Mouse (Mus musculus) granulocyte monocyte progenitor cell, adult 5-6 weeks (primary cell): ENCODE results near the gene Gp1bb. TPM values are rescaled to one million over a fixed set of nuclear protein-coding genes. Genes with fewer than 3 reads are reported as not detected.

Source experiments
- ATAC-seq: replicated peaks from 2 replicates; pipeline ENCODE4 v1.8.0; 2016; ENCODE audit warnings: mild to moderate bottlenecking, moderate TSS enrichment, inconsistent platforms; ENCODE audit not compliant: poor library complexity, severe bottlenecking
- total RNA-seq, 2 experiments: library from RNA; stranded (forward) in 1 of 2; stranded (reverse) in 1 of 2; fragments of 200-712, 200-1000 nt in 1 of 2; fragments of >200 nt in 1 of 2; fragmentation: Nextera tagmentation in 1 of 2; gene quantifications; 2 replicates each; pipeline ENCODE4 v1.2.3; 2014 to 2017

Gp1bb gene
- total RNA-seq, 2 experiments from 2014 or later, result not detected

DNA sequence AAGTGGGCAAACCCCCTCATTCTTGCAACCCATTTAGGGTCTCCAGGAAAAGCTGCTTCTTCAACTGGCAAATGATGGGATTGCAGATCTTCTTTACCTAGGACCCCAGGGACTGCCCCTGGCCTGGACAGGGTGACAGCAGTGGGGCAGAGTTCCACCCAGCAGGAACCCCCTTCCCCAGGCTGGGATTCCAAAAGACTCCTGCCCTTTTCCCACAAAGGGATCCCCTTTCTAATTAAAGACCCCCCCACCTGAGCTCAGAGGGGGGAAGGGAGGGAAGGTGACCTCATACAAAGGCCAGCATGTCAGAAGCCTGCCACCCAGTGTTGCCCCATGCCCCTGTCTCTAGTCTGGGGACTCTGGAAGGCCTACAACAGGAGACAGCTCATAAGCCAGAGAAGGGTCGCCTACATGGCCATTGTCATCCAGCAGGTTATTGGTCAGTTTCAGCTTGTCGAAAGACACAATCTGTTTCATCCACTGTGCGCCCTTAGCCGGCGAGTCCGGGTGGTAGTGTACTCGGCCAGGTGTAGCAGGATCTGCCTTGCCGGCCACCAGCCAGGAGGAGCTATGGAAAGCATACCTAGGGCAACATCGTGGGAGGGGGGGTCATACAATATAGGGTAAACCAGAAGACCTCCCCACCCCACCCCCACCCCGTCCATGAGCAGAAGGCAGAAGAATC lies 38.4 kb downstream of the Gp1bb start:
- ATAC-seq, result no peak

DNA sequence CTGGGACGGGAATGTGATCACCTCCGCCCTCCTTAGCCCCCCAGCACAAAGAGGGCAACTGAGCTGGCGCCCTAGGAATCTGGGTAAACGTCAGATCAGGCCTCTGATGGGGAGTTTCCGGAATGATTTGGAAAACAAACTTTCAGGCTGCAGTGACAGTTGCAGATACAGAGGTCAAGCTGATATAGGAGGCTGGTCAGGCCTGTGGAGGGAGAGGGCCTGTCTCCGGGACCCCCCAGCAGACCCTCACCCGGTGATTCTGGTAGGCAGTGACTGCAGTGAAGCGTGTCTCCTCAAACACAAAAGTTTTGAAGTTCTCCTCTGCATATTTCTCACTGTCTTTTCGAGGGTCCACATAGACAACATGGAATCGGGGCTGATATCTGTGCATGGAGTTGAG lies 39.0 kb downstream of the Gp1bb start:
- ATAC-seq, result no peak

DNA sequence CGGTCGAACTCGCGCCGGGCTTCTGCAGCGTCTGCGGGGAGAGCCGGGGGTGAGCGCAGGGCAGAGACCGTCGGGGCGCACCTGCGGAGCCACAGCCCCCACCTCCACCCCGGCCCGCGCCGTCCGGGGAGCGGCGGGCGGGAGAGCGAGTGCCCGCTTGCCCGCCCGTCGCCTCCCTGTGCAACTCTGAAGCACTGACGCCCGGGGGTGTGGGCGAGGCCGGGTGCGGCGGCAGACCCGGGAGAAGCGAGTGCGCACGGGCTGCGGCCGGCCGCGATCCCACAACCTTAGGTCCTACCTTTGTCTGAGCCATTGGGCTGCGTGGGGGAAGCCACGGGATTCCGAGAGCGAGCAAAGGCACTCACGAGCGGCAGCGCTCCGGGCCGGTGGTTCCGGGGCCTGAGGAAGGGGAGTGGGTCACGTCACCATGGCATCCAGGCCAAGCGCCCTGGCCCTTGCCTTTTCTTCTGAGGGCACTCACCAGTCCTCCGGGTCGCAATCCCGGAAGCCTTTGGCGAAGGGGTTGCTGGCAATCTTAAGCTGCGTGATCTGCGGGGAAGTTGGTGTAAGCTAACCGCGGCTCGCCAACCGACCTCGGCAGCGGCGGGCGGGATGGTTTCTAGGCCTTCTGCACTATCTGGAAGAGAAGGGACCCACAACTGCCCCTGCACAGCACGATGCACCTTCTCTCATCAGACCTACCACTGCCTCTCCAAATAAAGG lies 39.6 kb downstream of the Gp1bb start:
- ATAC-seq, result no peak

DNA sequence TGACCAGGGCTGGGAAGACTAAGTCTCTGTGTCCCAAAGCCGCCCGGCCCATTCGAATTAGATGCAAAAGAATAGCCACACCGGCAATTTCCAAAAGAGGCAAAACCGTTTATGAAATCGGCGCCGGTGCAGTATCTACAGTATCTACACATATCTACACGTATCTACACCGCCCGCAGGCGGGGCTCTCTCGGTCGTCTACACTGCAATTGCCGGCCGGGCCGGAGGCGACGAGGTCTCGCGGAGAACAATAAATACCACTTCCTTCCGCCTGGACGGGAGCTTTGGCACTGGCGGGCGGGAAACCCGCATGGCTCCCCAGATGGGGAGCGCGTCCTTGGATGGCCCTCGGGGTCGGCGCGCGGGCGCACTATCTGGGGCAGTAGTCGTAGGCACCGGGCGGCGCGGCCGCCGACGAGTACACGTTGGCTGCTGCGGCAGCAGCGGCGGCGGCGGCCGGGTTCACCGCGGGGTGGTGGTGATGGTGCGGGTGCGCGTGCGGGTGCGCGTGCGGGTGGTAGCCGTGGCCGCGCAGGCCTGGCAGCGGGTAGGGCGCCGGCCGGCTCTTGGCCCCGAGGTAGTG lies 40.5 kb downstream of the Gp1bb start:
- ATAC-seq, result peak; percentile 36

DNA sequence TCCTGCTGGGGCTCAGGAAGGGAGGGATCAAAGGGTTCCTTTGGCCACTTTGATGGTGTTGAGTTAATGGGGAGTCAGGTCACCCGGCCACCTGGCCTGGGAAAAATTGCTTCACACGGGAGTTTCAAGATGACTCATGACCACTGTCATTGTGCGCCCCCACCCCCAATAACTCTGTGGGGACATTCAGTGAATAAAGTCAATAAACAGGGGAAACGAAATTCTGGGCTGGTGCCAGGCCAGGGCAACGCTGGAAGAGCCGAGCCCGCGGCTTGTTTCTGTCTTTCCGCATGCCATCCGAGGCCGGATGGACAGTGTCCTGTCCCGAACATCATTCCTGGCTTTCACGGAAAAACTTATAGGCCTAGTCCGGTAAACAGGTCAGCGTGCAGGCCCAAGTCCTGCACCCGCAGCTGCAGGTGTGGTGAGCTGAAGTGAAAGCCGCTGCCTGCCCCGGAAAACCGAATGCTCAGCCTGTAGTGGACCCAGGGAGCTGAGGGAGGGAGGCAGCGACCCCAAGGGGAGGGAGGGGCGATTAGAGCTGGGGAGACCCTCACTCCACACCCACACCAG lies 41.1 kb downstream of the Gp1bb start:
- ATAC-seq, result no peak

DNA sequence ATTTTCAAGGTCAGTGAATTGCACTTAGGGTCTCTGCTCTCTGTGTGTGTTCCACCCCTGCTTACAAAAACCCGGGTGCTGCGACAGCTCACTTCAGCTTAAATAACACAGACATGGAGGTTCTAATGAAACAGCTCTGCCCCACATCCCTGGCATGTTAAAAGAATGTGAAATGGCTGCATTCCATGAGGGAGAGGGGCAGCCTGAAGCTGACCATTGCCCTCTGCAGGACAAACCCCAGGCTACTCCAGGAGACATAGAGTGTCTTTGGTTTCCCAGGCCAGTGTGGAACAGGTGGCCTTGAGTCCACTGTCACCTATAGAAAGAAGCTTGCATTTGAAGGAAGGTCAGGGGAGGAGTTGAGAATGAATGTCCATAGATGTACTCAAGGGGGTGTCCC lies 41.8 kb downstream of the Gp1bb start:
- ATAC-seq, result no peak

DNA sequence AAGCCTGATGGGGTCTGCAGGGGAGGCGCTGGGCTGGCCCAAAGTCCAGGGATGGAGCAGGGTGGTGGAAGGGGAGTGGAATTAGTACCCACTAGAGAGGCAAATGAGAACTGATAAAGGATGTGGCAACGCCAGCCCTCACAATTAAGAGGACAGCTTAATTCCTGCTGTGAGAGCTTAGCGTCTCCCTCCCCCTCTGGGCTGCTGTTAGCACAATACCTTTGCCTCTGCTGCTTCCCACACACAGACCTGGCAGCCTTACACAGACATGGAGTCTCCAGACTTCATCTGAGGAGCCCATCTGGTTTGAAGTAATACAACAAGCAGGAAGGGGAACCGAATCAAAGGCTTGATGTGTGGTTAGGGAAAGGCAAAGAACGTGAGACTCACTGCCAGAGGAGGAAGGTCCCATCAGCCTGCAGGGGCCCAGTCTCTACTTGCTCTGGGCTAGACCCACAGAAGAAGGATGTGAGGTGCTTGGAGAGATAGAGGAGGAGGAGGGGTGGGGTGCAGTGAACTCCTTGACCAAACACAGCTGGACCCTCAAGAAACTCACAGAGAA lies 44.5 kb downstream of the Gp1bb start:
- ATAC-seq, result peak; percentile 52

DNA sequence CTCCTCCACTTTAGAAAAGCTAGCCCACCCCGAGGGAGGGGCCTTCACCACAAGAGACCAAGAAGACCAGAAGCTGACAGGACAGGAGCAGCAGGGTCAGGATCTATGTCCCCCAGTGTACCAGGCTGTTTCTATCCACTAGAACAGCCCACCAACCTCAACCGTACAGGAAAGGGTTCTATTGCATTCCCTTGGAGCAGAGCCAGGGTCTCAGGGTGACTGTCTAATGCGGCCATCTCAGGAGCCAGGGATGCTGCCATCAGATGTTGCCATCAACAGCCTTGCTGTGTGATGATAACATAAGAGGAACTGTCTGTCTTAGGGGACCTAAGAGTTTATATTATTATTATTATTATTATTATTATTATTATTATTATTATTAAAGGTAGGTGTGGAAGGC lies 45.1 kb downstream of the Gp1bb start:
- ATAC-seq, result no peak

DNA sequence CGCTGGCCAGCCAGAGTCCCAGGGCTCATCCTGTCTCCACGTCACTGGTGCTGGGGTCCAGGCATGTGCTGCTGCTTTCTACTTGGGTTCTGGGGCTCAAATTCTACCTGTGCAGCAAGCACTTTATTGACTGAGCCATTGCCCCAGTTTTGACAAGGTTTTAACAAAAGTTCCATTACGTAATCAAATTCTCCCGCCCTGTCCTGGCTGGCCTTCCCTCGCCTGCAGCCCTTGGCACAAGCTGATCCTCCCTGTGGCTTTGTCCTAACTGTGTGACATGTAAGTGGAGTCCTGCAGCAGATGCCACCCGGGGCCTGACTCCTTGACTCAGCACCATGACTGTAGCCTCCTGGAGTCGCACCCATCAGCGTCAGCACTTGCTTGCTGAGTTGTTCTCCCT lies 48.0 kb downstream of the Gp1bb start:
- no peak for ATAC-seq

Other genes with a start within 250 kb of the Gp1bb start
- 13.1 and 28.8 TPM in 2 replicates for gene Txnrd2, start 196.0 kb downstream of the Gp1bb start, total RNA-seq (2014; fragmentation: Nextera tagmentation)
- gene Txnrd2, start 196.0 kb downstream of the Gp1bb start, total RNA-seq (2017), result 8.8 and 9.7 TPM in 2 replicates
- gene Comt, start 195.6 kb downstream of the Gp1bb start, total RNA-seq (2014; fragmentation: Nextera tagmentation), result 40.4 and 48.4 TPM in 2 replicates
- gene Comt, start 195.6 kb downstream of the Gp1bb start, total RNA-seq (2017), result 34.1 and 34.6 TPM in 2 replicates
- 9.5 and 13.8 TPM in 2 replicates for gene Gnb1l, start 123.7 kb downstream of the Gp1bb start, total RNA-seq (2014; fragmentation: Nextera tagmentation)
- 3.3 and 7.5 TPM in 2 replicates for gene Gnb1l, start 123.7 kb downstream of the Gp1bb start, total RNA-seq (2017)
- gene Rtl10, start 123.5 kb downstream of the Gp1bb start, total RNA-seq (2014; fragmentation: Nextera tagmentation), result 9.0 and 16.0 TPM in 2 replicates
- 0.88 and 2.4 TPM in 2 replicates for gene Rtl10, start 123.5 kb downstream of the Gp1bb start, total RNA-seq (2017)
- not detected in 2 replicates for gene Tbx1, start 31.7 kb downstream of the Gp1bb start, total RNA-seq (2014; fragmentation: Nextera tagmentation)
- gene Tbx1, start 31.7 kb downstream of the Gp1bb start, total RNA-seq (2017), result not detected in 2 replicates
- 1.9 TPM in 1 of 2 replicates, not detected in the other for gene Gm49601, start 4.0 kb upstream of the Gp1bb start, total RNA-seq (2014; fragmentation: Nextera tagmentation)
- not detected in 2 replicates for gene Gm49601, start 4.0 kb upstream of the Gp1bb start, total RNA-seq (2017)
- gene Sept5, start 7.6 kb upstream of the Gp1bb start, total RNA-seq (2014; fragmentation: Nextera tagmentation), result not detected in 2 replicates
- 1.8 and 2.6 TPM in 2 replicates for gene Sept5, start 7.6 kb upstream of the Gp1bb start, total RNA-seq (2017)
- not detected in 2 replicates for gene Cldn5, start 154.4 kb upstream of the Gp1bb start, total RNA-seq (2014; fragmentation: Nextera tagmentation)
- not detected in 2 replicates for gene Cldn5, start 154.4 kb upstream of the Gp1bb start, total RNA-seq (2017)
- 56.5 and 56.9 TPM in 2 replicates for gene Ufd1, start 189.4 kb upstream of the Gp1bb start, total RNA-seq (2014; fragmentation: Nextera tagmentation)
- 48.3 and 61.8 TPM in 2 replicates for gene Ufd1, start 189.4 kb upstream of the Gp1bb start, total RNA-seq (2017)
- gene Cdc45, start 189.6 kb upstream of the Gp1bb start, total RNA-seq (2014; fragmentation: Nextera tagmentation), result 73.9 and 90.3 TPM in 2 replicates
- 96.0 and 110 TPM in 2 replicates for gene Cdc45, start 189.6 kb upstream of the Gp1bb start, total RNA-seq (2017)
- 14.4 and 20.7 TPM in 2 replicates for gene 2510002D24Rik, start 214.2 kb upstream of the Gp1bb start, total RNA-seq (2014; fragmentation: Nextera tagmentation)
- gene 2510002D24Rik, start 214.2 kb upstream of the Gp1bb start, total RNA-seq (2017), result 22.0 and 25.5 TPM in 2 replicates
- gene Gm28539, start 214.2 kb upstream of the Gp1bb start, total RNA-seq (2014; fragmentation: Nextera tagmentation), result 2.4 and 12.6 TPM in 2 replicates
- gene Gm28539, start 214.2 kb upstream of the Gp1bb start, total RNA-seq (2017), result 2.9 TPM in 1 of 2 replicates, not detected in the other